Mouse (Mus musculus) frontal cortex, postnatal 10 days (tissue): Measurements from ENCODE around the gene Tbx19.

Experiments
- DNase-seq, 2 experiments: peaks; one replicate each; pipeline ENCODE4 v3.0.0; 2022; ENCODE audit warnings: low spot score in 2 of 2, mixed read lengths in 1 of 2

Tbx19 gene

DNA sequence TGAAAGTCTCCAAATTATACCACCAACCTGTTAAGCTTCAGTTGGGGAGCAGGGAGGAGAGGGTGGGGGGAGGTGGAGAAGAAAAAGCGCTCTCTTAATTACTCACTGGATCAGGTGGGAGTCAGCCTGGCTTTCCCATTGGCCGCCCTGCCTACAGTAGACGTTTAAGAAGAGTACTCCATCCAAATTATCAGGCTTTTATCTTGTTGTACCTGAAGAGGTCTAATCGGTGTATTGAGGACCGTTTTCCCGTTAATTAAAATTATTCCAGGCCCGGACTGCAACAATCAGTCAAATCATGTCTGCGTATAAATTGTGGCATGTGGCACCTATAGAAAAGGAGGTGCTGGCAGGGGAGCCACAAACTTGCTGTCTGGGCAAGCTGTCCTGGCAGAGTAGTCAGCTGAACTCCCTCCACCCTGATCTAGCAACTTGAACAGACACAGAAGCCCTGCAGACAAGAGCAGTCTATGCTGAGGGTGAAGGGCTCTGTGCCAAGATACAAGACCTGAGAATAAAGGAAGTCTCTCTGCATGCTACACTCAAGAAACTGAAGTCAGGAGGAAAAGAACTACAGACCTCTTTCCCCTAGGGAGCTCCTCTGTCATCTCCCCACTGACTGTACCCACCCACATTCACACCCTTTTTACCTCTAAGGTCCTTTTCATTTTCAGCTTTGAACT lies at the start of gene Tbx19:
Tbx19 (minus strand) TSS at position 51 of the 683 bp plus-strand sequence.
- no peak for DNase-seq

DNA sequence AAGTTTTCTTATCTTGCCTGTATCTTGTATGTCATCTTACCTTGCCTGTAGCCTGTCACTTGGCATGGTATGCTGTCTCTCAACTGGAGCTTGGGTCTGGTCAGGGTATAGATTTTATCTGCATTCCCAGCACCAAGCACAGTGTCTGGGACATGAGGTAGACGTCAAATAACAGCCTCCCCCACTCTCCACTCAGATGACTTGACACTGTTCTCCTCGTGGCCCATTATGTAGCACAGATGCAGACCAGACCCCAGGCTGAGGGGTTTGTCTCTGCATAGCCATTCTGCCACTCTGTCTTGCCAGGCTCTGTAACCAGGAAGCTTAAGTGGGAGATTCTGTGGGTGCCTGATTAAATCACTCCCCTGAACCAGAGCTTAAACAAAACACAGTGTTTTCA lies 45.0 kb upstream of the Tbx19 start:
- DNase-seq = no peak

DNA sequence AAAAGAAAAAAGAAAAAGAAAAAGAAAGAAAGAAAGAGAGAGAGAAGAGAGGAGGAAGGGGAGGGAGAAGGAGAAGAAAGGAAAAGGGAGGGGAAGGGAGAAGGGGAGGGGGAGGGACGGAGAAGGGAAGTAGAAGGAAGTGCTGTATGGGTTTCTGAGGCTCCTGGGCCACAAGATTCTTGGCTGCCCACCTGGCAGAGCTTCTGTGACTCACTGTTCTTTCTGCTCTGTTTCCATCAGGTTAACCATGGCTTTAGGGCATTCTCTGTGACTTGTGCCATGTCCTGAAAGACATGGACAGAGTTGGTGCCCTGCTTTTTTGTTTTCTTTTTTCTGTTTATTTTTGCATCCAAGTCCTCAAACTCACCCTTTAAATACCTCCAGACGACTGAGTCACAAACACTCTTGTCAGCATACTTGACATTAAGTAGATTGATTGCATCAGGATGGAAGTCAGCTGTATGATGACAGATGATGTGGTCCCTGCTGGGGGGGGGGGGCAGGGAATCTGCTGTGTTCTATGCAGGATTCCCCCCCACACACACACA lies 43.0 kb upstream of the Tbx19 start:
- no peak for DNase-seq

DNA sequence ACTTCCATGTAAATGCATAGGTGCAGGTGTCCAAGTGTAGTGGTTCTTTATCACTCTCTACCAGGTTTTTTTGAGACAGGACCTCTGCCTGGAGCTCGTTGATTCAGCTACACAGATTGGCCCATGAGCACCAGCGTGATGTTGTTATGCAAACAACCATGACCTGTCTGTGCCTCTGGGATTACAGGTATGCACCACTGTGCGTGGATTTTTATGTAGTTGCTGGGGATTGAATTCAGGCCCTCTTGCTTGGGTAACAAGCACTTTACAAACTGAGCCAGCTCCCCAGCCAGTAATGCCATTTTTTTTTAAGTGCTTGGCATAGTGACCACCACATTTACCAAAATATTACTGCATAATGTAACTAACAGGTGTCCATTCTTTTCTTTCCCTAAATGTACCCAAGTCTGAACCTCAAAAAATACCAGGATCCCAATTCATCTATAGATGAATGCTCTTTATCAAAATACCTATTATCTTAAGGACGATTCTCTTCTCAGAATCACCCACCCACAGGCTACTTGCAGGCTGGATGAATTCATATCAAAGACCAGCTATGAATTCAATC lies 41.0 kb upstream of the Tbx19 start:
- DNase-seq = no peak

DNA sequence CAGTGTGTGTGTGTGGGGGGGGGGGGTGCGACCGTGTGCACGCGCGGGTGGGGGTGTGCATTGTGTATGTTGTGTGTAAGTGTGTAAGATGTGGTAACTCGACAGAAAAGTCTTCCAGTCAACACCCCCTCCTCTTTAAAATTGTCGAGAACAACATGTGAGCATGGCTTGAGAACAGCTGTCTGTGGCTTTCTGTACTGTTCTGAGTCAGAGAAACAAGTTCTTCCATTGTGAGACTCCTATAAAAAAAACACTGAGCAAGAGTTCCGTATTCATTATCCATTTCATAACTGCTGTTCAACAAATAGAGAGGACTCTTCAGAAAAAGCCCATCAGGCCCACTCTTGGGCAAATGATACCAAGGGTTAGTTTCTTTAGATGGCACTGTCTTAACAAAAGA lies 40.2 kb upstream of the Tbx19 start:
- DNase-seq = no peak

DNA sequence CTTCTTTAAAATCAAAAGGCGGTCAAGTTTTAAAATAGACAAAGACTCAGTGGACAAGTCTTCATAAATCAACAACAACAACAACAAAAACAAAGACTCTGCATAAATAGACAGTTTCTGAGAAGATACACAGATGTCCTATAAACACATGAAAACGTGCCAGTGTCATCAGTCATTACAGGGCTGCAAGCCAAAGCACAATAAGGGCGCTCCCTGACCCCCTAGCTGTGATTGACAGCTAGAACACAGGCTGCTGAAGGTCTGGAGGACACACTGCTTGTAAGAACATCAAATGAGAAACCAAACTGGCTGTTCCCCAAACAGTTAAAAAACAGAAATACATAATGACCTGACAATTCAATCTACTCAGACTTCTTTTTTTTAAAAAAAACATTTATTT lies 39.1 kb upstream of the Tbx19 start:
- no peak for DNase-seq

DNA sequence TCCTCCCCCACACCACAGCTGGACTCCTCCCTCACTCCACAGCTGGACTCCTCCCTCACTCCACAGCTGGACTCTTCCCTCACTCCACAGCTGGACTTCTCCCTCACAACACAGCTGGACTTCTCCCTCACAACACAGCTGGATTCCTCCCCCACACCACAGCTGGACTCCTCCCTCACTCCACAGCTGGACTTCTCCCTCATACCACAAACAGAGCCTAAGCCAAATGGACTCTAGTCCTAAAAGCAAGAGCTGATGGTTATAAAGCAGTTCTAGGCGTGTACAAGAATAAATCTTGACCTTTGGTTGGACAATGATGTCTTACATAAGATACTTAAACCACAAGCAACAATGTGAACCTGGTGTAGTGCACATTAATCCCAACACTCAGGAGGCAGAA lies 38.4 kb upstream of the Tbx19 start:
- DNase-seq = no peak

DNA sequence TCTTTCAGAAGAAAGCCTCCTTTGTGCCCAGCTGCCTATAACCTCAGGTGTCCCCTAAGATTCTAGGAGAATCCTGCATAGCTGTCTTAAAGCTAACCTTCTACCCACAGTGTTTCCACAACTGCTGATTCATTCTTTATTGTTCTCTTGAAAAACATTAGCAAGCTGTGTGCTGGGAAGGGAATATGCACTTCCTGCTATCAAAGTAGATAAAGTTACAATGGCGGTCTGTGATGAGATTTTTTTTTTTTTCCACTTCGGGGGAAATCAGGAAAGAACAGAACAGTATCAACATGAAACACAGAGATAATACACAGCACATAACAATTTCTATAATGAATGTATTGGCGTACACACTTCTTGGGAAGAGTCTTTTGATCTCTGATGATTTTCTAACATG lies 37.3 kb upstream of the Tbx19 start:
- DNase-seq = no peak

DNA sequence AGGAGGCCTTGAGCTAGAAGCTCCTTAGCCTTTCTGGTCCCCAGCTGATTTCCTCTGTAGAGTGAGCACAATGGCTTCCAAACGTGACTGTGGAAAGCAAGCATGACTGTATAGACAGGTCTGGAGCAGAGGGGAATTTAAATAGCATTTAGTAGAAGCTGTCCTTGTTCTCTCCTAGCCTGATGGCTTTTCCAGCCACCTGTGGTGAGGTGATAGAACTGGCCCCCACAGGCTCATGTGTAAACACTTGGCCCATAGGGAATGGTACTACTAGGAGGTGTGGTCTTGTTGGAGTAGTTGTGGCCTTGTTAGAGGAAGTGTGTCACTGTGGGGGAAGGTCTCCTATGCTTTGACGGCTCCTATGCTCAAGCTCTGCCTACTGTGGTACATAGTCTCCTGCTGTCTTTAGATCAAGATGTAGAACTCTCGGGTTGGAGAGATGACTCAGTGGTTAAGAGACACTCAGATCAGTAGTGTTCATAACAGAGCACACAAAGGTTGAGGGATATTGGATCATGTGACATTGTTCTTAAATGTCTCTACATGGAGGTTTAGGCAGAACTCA lies 34.9 kb upstream of the Tbx19 start:
- DNase-seq = no peak

DNA sequence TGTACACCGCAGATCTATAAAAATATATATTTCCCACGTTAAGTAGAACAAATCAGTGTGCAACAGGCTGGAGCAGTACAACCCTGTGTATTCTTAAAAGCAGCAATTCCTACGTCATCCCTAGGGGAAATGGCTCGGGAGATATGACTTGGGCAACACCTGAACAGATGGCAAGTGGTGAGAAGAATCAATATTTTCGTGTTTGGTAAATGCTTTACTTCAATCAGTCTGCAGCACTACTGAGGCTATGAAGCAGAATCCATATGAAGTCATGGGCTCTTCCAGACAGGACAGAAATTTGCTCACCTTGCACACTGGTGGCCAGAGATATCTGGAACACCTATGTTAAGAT lies 34.1 kb upstream of the Tbx19 start:
- no peak for DNase-seq

DNA sequence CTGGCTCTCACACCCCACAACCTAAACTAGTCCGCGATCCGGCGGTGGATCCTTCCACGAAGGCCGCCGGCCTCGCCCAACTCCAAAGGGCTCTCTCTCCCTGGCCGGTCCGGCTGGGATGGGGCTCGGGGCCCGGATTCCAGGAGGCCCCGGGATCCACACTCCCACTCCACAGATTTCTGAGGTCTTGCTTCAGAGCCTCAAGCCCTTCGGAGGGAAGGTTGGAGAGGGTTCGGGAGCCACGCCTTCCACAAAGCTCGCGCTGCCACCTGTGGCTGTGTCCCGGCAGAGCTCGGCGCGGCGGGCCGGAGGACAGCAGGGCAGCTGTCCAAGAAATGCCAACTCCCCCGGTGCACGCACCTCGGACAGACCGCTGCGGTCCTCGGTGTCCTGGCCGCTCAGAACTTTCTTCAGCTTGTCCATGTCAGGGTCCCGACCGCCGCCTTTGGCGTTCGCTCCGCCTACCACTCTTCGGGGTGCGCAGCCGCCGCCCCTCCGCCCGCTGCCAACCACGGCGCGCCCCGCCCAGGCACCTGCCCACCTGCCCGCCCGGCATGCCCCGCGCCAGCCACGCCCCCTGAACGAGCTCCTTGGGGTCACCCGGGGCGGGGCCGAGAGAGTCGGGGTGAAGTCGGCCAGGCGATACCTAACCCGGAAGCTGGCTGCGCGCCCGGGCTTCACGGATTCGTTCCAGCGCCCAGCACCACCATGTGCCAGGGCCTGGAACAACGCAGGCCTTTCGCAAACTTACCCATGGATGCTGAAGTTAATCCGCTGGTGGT lies 33.5 kb upstream of the Tbx19 start, which contains the start of gene Sft2d2:
Sft2d2 (minus strand) TSS at position 559 of the 782 bp plus-strand sequence.
- peak; percentile 53 to 66 for DNase-seq

DNA sequence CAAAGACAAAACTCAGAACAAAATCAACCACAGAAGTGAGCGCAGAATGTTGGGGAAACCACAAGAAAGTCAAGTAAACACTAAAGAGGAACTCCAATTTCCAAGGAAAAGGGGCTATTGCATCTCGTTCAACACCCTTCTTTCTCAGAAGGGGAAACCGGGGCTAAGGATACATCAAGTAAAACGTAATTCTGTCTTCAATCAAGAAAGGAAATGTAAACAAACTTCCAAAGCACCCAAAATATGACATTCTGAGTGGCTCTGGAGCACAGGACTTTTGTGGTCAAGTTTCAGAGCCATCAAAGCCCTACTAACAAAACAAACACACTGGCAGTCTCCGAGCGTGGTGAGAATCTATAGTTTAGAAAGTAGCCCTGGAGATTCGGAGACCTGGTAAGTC lies 32.9 kb upstream of the Tbx19 start:
- DNase-seq = no peak

DNA sequence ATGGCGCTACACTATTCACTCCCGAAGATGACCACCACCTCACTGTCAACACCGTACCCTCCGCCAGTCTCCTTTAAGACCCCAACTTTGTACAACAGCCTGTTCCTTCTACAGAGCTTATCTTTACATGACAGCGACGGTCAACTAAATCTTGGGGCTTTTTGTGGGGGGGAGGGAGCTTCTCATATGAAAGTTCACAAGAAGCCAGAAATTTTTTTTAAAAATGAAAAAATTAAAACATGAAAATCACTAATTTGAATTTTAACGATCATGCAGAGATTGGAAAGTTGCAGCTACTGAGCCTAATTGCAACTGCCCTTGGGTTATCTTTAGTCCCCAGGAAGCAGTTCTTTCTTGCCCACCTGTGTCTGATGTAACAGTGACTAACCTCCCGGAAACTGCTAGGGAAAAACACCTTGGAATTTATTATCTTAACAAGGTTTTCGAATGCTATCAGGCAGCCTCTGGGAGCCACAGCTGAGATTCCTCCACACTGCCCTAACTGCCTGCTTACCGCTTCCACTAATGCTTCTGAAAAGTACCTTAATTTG lies 32.2 kb upstream of the Tbx19 start:
- no peak for DNase-seq

DNA sequence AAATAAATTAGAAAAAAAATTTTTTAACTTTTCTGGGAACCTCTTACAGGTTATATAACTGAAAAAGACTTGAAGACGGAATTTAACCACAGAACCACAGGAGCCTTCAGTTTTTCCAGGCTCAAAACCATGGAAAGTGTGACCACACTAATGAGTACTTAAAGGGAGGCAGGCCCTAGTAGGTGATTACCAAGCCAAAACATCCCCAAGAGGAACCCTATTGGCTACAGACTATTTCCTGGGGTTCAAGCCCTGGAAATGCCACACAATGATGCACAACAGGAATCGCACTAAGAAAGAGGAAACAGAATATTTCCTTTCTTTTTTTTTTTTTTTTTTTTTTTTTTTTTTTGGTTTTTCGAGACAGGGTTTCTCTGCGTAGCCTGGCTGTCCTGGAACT lies 31.5 kb upstream of the Tbx19 start:
- DNase-seq = no peak

DNA sequence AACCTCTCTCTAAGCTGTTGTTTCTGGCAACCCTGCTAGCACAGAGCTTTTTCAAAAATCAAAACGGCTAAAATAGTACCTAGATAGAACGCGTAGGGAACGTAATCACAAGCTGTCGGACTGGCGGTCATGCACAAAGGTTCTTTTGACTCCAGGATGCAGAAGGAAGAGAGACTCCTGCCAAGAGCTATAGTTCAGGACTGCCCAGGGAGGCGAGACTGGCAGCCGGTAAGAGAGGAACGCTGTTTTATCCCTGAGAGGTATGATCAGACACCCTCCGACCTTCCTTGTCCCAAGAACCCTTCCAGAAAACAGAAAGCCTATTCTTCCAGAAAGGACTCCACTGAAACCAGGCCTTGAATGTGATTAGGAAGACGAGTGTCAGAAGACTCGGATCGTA lies 31.0 kb upstream of the Tbx19 start:
- no peak for DNase-seq

DNA sequence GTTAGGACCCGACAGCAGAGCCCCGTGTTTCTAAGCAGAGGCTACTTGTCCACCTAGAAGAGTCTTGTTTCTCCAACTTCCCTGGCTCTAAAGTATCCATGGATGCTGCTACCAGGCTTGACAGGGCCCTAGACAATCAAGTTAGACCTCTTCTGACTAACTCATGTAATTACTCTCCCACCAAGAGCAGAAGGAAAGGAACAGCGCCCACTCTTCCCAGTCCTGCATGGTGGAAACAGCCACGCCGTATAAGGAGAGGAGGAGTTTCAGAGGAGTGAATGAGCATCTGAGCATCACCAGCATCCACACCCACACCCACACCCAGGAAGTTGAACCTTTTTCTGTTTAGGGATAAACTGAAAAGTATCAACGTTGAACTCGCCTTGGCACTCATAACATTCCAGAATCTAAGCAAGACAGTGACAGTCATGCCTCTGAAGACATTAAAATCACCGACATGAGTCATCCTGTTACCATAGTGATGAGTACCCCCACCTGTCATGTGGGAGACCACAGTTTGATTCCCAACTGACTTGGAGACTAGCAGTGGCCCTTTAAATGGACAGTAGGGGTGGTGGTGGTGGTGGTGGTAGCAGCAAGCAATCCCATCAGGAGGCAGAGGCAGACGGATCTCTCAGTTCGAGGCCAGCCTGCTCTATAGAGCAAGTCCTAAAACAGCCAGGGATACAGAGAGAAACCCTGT lies 30.1 kb upstream of the Tbx19 start:
- no peak for DNase-seq

DNA sequence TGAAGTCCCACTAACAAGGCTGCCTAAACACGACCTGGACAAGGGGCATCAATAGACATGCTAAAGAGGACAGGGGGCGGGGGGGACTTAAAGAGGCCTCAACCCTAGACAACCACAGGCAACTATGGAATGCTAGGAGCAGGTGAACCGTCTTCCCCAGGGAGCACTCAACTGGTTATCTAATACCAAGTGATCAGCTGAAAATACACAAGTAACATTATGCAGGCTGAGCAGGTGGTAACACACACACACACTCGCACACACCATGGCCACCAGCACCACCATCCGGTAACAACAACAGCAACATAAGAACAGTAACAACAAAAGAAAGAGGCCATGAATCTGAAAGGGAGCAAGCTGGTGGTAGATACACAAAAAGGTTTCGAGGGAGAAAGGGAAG lies 29.5 kb upstream of the Tbx19 start:
- no peak for DNase-seq

DNA sequence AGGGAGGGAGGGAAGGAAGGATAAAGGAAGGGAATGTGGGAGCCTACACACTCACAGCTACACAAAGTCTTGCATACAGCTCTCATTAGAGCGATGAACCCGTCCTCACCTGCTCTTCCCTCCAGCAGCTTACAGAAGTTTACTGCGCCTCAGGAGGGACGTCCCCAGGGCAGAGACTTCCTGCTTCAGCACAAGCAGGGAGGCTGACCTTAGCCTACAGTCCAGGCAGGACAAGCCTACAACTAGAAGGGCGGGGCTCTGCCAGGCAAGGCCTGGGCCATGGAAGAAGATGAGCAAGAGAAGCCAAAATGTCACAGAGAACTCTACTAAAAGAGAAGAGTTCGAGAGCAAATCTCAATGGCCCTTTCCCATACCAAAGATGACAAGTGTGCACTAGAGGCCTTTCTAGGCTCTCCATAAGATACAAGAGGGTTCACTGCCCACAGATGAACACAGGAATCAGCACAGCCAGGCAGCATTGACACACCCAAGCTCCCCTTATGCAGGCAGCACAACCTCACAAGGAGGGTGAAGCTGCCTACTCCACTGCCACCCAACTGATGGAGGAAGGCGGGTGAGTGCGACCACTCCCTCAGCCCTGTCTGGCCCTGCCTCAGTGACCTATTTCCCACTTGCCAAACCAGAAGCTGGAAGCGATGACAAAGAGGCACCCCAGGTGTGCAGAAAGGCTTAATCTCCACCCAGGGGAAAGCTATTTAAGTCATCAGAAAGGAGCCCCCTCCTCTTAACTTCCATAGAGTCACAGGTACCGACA lies 28.4 kb upstream of the Tbx19 start:
- no peak for DNase-seq

DNA sequence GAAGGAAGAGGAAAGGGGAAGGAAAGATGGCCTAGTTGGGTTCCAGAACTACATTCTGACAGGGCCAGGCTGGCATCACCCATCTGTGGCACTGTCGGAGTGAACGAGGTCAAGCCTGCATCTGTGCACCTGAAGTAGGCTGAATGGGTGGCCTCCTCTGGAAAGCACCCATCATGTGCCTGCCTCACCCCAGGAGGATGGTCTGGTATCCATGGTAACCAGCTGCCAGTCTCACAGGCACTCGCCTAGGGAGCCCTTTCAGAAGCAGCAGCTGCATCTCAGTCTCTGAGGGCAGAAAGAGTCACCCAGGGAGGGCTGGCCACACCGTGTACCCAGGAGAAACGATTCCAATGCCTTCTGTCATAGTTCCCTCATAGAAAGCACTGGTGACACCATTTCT lies 26.8 kb upstream of the Tbx19 start:
- no peak for DNase-seq

DNA sequence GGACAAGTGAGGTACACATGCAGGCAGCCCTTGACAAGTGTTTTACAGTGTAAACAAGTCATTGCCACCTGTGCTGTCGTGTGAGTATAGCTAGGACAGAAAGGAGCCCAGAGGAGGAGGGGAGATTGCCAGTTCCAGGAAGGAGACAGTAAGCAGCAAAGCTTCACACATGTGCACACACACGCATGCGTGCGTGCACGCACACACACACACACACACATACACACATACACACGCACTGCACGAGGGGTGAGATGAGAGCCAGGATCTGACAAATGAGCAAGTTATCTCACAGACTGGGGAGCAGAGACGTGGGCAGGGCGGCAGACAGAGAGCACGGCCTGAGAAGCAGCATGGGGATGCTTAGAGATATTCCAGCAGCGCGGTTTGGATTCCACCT lies 25.9 kb upstream of the Tbx19 start:
- peak in 1 of 2 experiments; percentile 4 for DNase-seq

DNA sequence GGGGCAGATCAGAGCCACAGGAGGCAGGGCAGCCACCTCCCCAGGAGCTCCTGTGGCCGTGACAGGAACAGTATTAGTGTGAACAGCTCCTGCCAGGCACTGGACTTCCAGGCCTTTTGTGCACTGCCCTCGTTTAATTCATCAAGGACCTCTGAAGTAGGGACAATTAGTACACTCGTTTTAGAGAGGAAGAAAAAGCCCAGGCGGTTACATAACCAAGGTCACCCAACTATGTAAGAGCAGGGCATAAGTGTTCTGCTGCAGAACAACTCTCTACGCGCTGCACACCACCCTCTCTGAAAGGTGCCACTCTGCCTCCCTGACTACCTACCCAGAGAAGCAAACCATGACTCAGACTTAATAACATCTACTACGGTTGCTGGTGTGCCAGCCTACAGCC lies 24.5 kb upstream of the Tbx19 start:
- DNase-seq = no peak
